Mouse (Mus musculus) liver, postnatal 0 days (tissue): Measurements from ENCODE around the gene Wdhd1. TPM values are rescaled to one million over a fixed set of nuclear protein-coding genes. Genes with fewer than 3 reads are reported as not detected.
A peak's percentile ranks its signal among the peaks of the same experiment; 100 is the strongest.

ENCODE experiments used
- ATAC-seq: fragments of 200-750 bp; cut with Nextera tagmentation; 2 replicates; pipeline ENCODE4 v1.8.0; 2017; ENCODE audit warnings: mild to moderate bottlenecking, moderate library complexity
- DNase-seq: peaks from one replicate; pipeline ENCODE4 v3.0.0-alpha.2; 2016
- H3K27ac ChIP-seq: fragments of 300-500 bp; sonication (generic); 2 replicates; pipeline ENCODE4 v1.5.1; 2014; ENCODE audit warnings: antibody characterized with exemption, moderate library complexity, mild to moderate bottlenecking, low read depth
- H3K27me3 ChIP-seq: fragments of 300-500 bp; sonication (generic); 2 replicates; pipeline ENCODE4 v1.6.1; 2014; ENCODE audit warnings: low read length, control low read depth, mixed read lengths; ENCODE audit not compliant: insufficient read depth
- H3K36me3 ChIP-seq: fragments of 300-500 bp; sonication (generic); replicated peaks from 2 replicates; pipeline ENCODE4 v1.6.1; 2014; ENCODE audit warnings: mild to moderate bottlenecking, control low read depth, low read length, moderate library complexity, mixed read lengths; ENCODE audit not compliant: insufficient read depth
- H3K4me1 ChIP-seq: fragments of 300-500 bp; sonication (generic); 2 replicates; pipeline ENCODE4 v1.6.1; 2014; ENCODE audit warnings: antibody characterized with exemption, mild to moderate bottlenecking, control low read depth; ENCODE audit not compliant: insufficient read depth
- H3K4me2 ChIP-seq: fragments of 300-500 bp; sonication (generic); 2 replicates; pipeline ENCODE4 v1.6.1; 2014; ENCODE audit warnings: low read depth, mild to moderate bottlenecking, low read length, moderate library complexity, mixed read lengths
- H3K4me3 ChIP-seq: fragments of 300-500 bp; sonication (generic); 2 replicates; pipeline ENCODE4 v1.5.1; 2014; ENCODE audit warnings: low read depth, low read length
- H3K9ac ChIP-seq: fragments of 300-500 bp; sonication (generic); replicated peaks from 2 replicates; pipeline ENCODE4 v1.6.1; 2014; ENCODE audit warnings: mild to moderate bottlenecking, moderate library complexity
- H3K9me3 ChIP-seq: fragments of 300-500 bp; sonication (generic); 2 replicates; pipeline ENCODE4 v1.6.1; 2016; ENCODE audit warnings: mild to moderate bottlenecking, control low read depth, low read length, mixed read lengths
- CTCF ChIP-seq: sonication (generic); IDR thresholded peaks from 2 replicates; pipeline ENCODE4 v1.5.1; 2016; ENCODE audit warnings: antibody characterized with exemption, low read depth
- EP300 ChIP-seq: IDR thresholded peaks from 2 replicates; pipeline ENCODE4 v1.6.1; 2016; ENCODE audit warnings: antibody characterized with exemption, low read depth, mild to moderate bottlenecking
- WGBS: fragments of 180-500 bp; shearing (Covaris S2); extraction: QIAGEN DNeasy Blood & Tissue Kit; methylation state at CpG from one replicate; pipeline ENCODE4 v1.1.7; 2014; ENCODE audit not compliant: insufficient replicate concordance; 5-methylcytosine and 5-hydroxymethylcytosine counted together
- polyA plus RNA-seq: library from polyadenylated mRNA; unstranded; fragments of >200 nt; fragmentation: Nextera tagmentation; extraction: Ambion mirVana; gene quantifications from 2 replicates; pipeline ENCODE4 v1.2.1, GENCODE M21; 2015

Wdhd1 gene
- polyA plus RNA-seq, 1 experiment from 2014 or later: 13.7 TPM

DNA sequence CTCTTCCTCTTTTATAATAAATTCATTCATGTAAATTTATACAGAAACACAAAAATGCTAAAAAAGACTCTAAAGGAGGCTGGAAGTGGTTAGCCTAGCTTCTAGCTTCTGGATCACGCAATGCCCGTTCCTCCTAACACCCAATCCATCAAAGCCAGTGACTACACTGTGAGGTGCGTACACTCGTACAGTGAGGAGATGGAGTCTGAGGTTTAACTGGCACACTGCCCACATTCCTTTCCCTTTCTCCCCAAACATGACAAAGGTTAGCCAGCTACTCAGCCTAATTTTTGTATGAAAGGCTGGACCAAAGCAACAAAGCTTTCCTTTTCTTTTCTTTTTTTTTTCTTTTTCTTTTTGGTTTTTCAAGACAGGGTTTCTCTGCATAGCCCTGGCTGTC lies 33.9 kb downstream of the Wdhd1 start:
- 67% methylated on average over 4 of the region's 4 CpGs for WGBS
- TF ChIP-seq CTCF (no peak), EP300 (no peak)
- no peak overlapping the region for H3K4me2 ChIP-seq
- peaks cover 14% of the 10 kb centered on the region for H3K4me1 ChIP-seq
- DNase-seq (no peak), ATAC-seq (no peak)
- H3K9me3 ChIP-seq: no peaks in the 10 kb centered on the region
- H3K36me3 ChIP-seq: peaks cover 57% of the 10 kb centered on the region
- H3K4me3 ChIP-seq: no peak overlapping the region
- H3K27ac ChIP-seq: no peak overlapping the region
- no peaks in the 10 kb centered on the region for H3K27me3 ChIP-seq
- no peak overlapping the region for H3K9ac ChIP-seq

DNA sequence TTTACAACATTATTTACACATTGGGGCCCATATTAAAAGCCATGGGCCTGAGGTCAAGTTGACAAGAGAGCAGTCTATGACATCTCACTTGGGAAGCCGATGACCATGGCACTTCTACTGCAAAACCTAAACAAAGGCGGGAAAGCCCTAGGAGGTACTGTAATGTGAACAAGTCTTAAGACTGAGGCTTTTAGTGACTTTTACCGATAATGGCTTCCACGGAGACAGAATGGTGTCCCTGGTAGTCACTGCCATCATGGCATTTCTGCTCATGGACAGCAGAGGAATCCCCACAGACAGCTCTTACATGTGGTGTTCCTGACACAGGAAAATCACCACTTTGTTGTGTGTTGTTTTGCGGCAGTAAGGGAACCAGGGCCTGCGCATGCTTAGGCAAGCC lies 35.6 kb downstream of the Wdhd1 start:
- Histone ChIP-seq H3K4me1 (peaks cover 14% of the 10 kb centered on the region), H3K36me3 (peaks cover 41% of the 10 kb centered on the region), H3K27me3 (no peaks in the 10 kb centered on the region), H3K27ac (peak overlapping the region; percentile 85), H3K4me2 (peak overlapping the region; percentile 35; the same call in 1 of the 2 replicates), H3K4me3 (no peak overlapping the region), H3K9ac (no peak overlapping the region), H3K9me3 (no peaks in the 10 kb centered on the region)
- DNase-seq: no peak
- TF ChIP-seq CTCF (no peak), EP300 (no peak)
- ATAC-seq: no peak; the same call in none of the 2 replicates
- 88% methylated on average over 6 of the region's 6 CpGs for WGBS

DNA sequence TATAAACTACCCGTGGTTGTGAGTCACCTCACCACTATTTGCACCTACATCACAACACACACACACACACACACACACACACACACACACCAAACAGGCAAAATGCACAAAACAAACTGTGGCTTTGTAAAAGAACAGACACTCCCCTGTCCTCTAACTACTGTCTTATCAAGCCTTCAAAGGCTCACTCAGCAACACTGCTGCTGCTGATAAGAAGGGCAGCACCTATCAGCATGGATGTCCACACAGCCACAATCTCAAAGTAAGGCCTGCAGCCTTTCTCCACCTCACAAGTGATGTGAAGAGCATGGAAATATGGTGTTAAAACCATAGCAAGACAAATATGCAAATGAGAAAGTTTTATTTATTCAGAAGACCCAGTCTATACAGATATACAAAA lies 36.1 kb downstream of the Wdhd1 start:
- Histone ChIP-seq H3K27me3 (no peaks in the 10 kb centered on the region), H3K4me3 (no peak overlapping the region), H3K4me1 (peaks cover 14% of the 10 kb centered on the region), H3K36me3 (peaks cover 38% of the 10 kb centered on the region), H3K27ac (peak overlapping the region; percentile 85), H3K9ac (no peak overlapping the region), H3K4me2 (peak overlapping the region; percentile 35), H3K9me3 (no peaks in the 10 kb centered on the region)
- no peak for TF ChIP-seq CTCF
- peak; percentile 99 for TF ChIP-seq EP300
- 37% methylated on average over 1 of the region's 1 CpGs for WGBS
- peak; percentile 100 for ATAC-seq
- peak; percentile 49 for DNase-seq

DNA sequence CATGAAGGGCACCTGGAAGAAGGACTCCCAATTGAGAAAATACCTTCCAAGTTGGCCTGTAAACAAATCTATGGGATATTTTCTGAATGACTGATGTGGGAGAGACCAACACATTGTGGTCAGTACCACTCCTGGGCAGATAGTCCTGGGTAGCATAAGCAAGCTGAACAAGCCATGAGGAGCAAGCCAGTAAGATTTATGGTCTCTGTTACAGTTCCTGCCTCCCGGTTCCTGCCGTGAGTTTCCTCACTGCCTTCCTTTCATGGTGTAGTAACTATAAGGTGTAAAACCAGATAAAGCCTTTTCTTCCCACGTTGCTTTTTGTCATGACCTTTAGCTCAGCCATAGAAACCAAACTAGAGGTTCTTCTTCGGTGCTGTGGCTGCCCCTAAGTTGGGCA lies 39.4 kb downstream of the Wdhd1 start:
- TF ChIP-seq CTCF: no peak
- TF ChIP-seq EP300: no peak
- 77% methylated on average over 4 of the region's 4 CpGs for WGBS
- Histone ChIP-seq H3K4me2 (no peak overlapping the region), H3K27me3 (no peaks in the 10 kb centered on the region), H3K36me3 (peaks cover 12% of the 10 kb centered on the region), H3K27ac (no peak overlapping the region), H3K9me3 (peaks cover 3% of the 10 kb centered on the region; the same call in 1 of the 2 replicates), H3K4me1 (peaks cover 21% of the 10 kb centered on the region), H3K9ac (no peak overlapping the region), H3K4me3 (no peak overlapping the region)
- ATAC-seq (no peak), DNase-seq (no peak)

DNA sequence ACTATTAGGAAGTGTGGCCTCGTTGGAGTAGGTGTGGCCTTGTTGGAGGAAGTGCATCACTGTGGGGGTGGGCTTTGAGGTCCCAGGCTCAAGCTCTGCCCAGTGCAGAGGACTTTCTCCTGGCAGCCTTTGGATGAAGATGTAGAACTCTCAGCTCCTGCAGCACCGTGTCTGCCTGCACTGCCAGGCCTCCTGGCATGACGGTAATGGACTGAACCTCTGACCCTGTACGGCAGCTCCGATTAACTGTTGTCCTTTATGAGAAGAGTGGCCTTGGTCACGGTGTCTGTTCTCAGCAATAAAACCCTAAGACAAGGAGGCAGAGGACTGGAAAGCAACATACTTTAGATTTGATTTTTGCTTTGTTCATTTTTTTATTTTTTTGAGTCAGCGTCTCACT lies 40.2 kb downstream of the Wdhd1 start:
- Histone ChIP-seq H3K4me2 (no peak overlapping the region), H3K27ac (no peak overlapping the region), H3K27me3 (no peaks in the 10 kb centered on the region), H3K9me3 (peaks cover 3% of the 10 kb centered on the region; the same call in 1 of the 2 replicates), H3K9ac (no peak overlapping the region), H3K4me3 (no peak overlapping the region), H3K4me1 (peaks cover 19% of the 10 kb centered on the region), H3K36me3 (peaks cover 11% of the 10 kb centered on the region)
- no peak for ATAC-seq
- no peak for DNase-seq
- WGBS: 92% methylated on average over 7 of the region's 7 CpGs
- TF ChIP-seq CTCF (no peak), EP300 (no peak)

DNA sequence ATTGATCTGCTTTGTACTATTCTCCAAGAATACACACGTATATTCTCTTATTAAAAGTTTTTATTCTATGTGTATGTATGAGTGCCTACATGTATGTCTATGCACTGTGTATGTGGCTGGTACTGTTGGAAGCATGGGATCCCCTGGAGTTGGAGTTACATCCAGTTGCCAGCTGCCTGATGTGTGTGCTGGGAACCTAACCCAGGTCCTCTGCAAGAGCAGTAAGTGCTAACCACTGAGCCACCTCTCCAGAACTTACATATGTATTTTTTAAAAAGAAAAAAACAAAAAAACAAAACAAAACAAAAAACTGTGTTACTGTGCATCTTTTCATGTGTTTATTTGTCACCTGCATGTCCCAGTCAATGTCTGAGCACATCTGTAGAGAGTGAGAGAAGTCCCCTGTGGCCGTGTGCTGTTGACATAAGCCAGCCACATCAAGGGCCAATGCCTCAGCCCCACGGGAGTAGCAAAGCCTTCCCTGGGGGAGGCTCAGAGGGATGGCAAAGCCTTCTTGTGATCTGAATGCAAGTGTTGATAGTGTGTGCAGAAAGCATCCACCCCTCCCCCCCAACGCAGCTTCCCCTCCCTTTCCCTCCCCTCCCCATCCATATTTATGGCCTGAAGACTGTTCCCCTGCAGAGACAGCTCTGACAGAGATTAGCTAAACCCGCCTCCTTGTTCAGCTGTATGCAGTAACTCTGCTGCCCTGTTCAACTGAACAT lies 42.0 kb downstream of the Wdhd1 start:
- 64% methylated on average over 5 of the region's 5 CpGs for WGBS
- Histone ChIP-seq H3K27me3 (no peaks in the 10 kb centered on the region), H3K4me1 (peaks cover 10% of the 10 kb centered on the region; the same call in 1 of the 2 replicates), H3K9me3 (peaks cover 3% of the 10 kb centered on the region; the same call in 1 of the 2 replicates), H3K36me3 (no peaks in the 10 kb centered on the region), H3K4me3 (no peak overlapping the region), H3K27ac (peak overlapping the region; percentile 44; the same call in 1 of the 2 replicates), H3K9ac (no peak overlapping the region), H3K4me2 (no peak overlapping the region)
- DNase-seq (no peak), ATAC-seq (no peak)
- TF ChIP-seq EP300: no peak
